Mouse (Mus musculus): Measurements from ENCODE around the gene Suclg2.

DNA sequence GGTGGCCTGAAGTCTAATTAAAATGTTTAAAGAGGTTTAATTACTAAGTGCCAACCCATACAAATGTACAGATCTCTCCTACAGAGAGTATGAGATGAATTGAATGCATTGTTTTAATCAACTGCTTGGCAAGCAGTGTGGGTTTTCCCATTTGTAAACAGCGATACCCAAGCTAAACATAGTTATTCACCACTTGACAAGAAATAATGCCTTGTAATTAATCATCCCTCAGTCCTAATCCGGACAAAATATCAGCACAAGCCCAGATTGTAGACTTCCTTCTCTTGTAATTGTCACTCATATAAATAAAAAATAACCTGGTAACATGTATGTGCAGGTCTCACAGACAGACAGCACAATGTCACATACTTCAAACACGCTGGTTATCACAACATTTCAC lies 183.4 kb downstream of the Suclg2 start:
- TF ChIP-seq POLR2A (IDR thresholded peaks at IDR 0.05; ENCODE audit: extremely low read depth, insufficient read depth, low read length) (no peak), CTCF (IDR thresholded peaks at IDR 0.05; ENCODE audit: low read depth, low read length) (no peak)

All from liver, adult 2 months (tissue).